In genomic region chr16:76611061-76611460, GRCm38 (mm10) we compare ENCODE assay signal across 13 mouse cellular contexts.
"Had no signal": no experiment of that assay in that cellular context is flagged by ENCODE, and none has a peak within 500 bp of the region (broad histone marks: within the 10 kb centered on the region; RNA-seq: fewer than 3 reads in every experiment).

No protein-coding gene starts in this region.

- DNase-seq: gastrocnemius, postnatal 14 days; gastrocnemius, postnatal 36 days; heart, adult 11 months; heart, adult 2 months; heart, postnatal 14 days; heart, postnatal 36 days; kidney, adult 11 months; kidney, adult 2 months; kidney, adult 9 months; kidney, postnatal 14 days; kidney, postnatal 36 days; liver; liver, embryonic 13.5 days had no signal
